ENCODE assay signal across 15 mouse cellular contexts in the genomic region with DNA sequence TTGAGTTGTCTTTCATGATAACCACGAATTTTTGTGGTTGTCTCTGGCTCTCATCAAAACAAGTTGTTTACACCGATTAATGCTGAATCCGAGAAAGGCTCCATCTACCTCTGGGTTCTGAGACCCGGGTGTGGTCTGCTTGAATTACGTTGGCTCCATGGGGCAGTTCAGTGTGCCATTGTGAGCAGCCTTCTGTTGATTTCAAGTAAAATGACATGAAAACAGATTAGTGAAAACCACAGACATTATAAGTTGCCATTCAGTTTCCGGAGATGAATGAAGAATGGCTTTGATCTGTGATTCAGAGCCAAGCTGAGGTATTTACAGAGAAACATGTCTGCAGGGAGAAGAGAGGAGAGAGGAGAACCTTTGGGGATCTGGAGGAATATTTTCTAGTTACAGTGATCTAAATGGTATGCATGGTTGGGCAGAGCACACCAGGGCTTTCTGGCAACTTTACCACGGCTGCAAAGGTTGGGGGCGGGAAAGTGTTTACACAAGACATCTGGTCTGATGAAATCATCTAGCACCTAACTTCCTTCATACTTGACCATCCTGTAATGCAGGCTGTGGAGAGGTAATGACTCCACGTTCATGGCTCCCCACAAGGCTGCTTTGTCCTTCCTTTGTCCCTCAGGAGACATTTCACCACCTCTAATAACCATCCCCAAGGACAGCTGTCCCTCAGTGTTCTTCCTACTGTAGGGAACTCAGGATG.
DNase-seq lines count a peak whose midpoint lies in the region; ATAC-seq and TF ChIP-seq lines count a peak whose summit lies in the region.
"Had no signal": no experiment of that assay in that cellular context is flagged by ENCODE, and none has a peak within 500 bp of the region (broad histone marks: within the 10 kb centered on the region; RNA-seq: fewer than 3 reads in every experiment).

No protein-coding gene starts in this region.

- WGBS in lung, embryonic 15.5 days: 44% methylated on average over 9 of the region's 9 CpGs
- 47% methylated on average over 9 of the region's 9 CpGs for WGBS in limb, embryonic 14.5 days
- WGBS in stomach, embryonic 16.5 days: 38% methylated on average over 9 of the region's 9 CpGs
- WGBS in heart, embryonic 12.5 days: 60% methylated on average over 9 of the region's 9 CpGs
- WGBS in hindbrain, embryonic 12.5 days: 71% methylated on average over 9 of the region's 9 CpGs

- no peak overlapping the region for H3K4me2 ChIP-seq in lung, embryonic 15.5 days
- H3K4me2 ChIP-seq in limb, embryonic 14.5 days (replicated peaks; ENCODE audit: low read depth, low read length, severe bottlenecking): no peak overlapping the region
- no peak overlapping the region for H3K4me2 ChIP-seq in stomach, embryonic 16.5 days (ENCODE audit: low read depth, low read length)
- H3K4me2 ChIP-seq in heart, embryonic 12.5 days: no peak overlapping the region
- H3K4me2 ChIP-seq in hindbrain, embryonic 12.5 days (replicated peaks): no peak overlapping the region
- H3K4me2 ChIP-seq: heart, embryonic 13.5 days; midbrain, embryonic 13.5 days had no signal

- no peaks in the 10 kb centered on the region for H3K36me3 ChIP-seq in lung, embryonic 15.5 days
- H3K36me3 ChIP-seq in limb, embryonic 14.5 days (ENCODE audit: control insufficient read depth, insufficient read depth, low read length): no peaks in the 10 kb centered on the region
- H3K36me3 ChIP-seq in stomach, embryonic 16.5 days (ENCODE audit: control insufficient read depth, insufficient read depth, low read length): no peaks in the 10 kb centered on the region
- no peaks in the 10 kb centered on the region for H3K36me3 ChIP-seq in heart, embryonic 12.5 days
- H3K36me3 ChIP-seq in hindbrain, embryonic 12.5 days: no peaks in the 10 kb centered on the region
- H3K36me3 ChIP-seq: forebrain, embryonic 10.5 days; heart, embryonic 13.5 days; midbrain, embryonic 13.5 days had no signal

- H3K4me1 ChIP-seq in lung, embryonic 15.5 days: peaks cover 44% of the 10 kb centered on the region
- H3K4me1 ChIP-seq in limb, embryonic 14.5 days (ENCODE audit: control insufficient read depth, insufficient read depth, low read length): peaks cover 43% of the 10 kb centered on the region
- peaks cover 31% of the 10 kb centered on the region for H3K4me1 ChIP-seq in stomach, embryonic 16.5 days (ENCODE audit: control insufficient read depth, insufficient read depth, low read length)
- peaks cover 20% of the 10 kb centered on the region for H3K4me1 ChIP-seq in heart, embryonic 12.5 days (replicated peaks)
- H3K4me1 ChIP-seq in hindbrain, embryonic 12.5 days: no peaks in the 10 kb centered on the region
- H3K4me1 ChIP-seq: forebrain, embryonic 10.5 days; midbrain, embryonic 13.5 days had no signal

- ATAC-seq in lung, embryonic 15.5 days (ENCODE audit: borderline replicate concordance, extremely low read depth, low FRiP score, low TSS enrichment): peak; percentile 9; the same call in 1 of the 2 replicates
- ATAC-seq in limb, embryonic 14.5 days (ENCODE audit: low FRiP score, low read depth): no peak
- peak; percentile 72; the same call in 1 of the 2 replicates for ATAC-seq in stomach, embryonic 16.5 days (ENCODE audit: insufficient read depth, low FRiP score)
- no peak for ATAC-seq in heart, embryonic 12.5 days (ENCODE audit: insufficient number of reproducible peaks, low FRiP score)
- no peak for ATAC-seq in hindbrain, embryonic 12.5 days (ENCODE audit: low FRiP score)
- ATAC-seq: midbrain, embryonic 13.5 days had no signal

- no peak overlapping the region for H3K4me3 ChIP-seq in lung, embryonic 15.5 days
- H3K4me3 ChIP-seq in limb, embryonic 14.5 days (replicated peaks; ENCODE audit: low read length): no peak overlapping the region
- no peak overlapping the region for H3K4me3 ChIP-seq in stomach, embryonic 16.5 days (replicated peaks; ENCODE audit: low read length)
- no peak overlapping the region for H3K4me3 ChIP-seq in heart, embryonic 12.5 days
- no peak overlapping the region for H3K4me3 ChIP-seq in hindbrain, embryonic 12.5 days
- H3K4me3 ChIP-seq: forebrain, embryonic 10.5 days; heart, embryonic 13.5 days; midbrain, embryonic 13.5 days had no signal

- no peak overlapping the region for H3K9ac ChIP-seq in lung, embryonic 15.5 days
- no peak overlapping the region for H3K9ac ChIP-seq in limb, embryonic 14.5 days (ENCODE audit: low read depth, low read length, severe bottlenecking)
- no peak overlapping the region for H3K9ac ChIP-seq in stomach, embryonic 16.5 days (ENCODE audit: low read length)
- H3K9ac ChIP-seq in heart, embryonic 12.5 days: no peak overlapping the region
- H3K9ac ChIP-seq in hindbrain, embryonic 12.5 days: no peak overlapping the region
- H3K9ac ChIP-seq: heart, embryonic 13.5 days; midbrain, embryonic 13.5 days had no signal

- TF ChIP-seq POLR2A in limb, embryonic 14.5 days (IDR thresholded peaks at IDR 0.05; ENCODE audit: borderline replicate concordance, extremely low read depth, insufficient read depth, insufficient read length): no peak

- peak overlapping the region; percentile 49; the same call in 1 of the 2 replicates for H3K27ac ChIP-seq in lung, embryonic 15.5 days
- H3K27ac ChIP-seq in limb, embryonic 14.5 days (replicated peaks; ENCODE audit: low read depth, low read length): no peak overlapping the region
- H3K27ac ChIP-seq in stomach, embryonic 16.5 days (ENCODE audit: low read length): peak overlapping the region; percentile 15; the same call in 1 of the 2 replicates
- no peak overlapping the region for H3K27ac ChIP-seq in heart, embryonic 12.5 days (ENCODE audit: poor library complexity, severe bottlenecking)
- H3K27ac ChIP-seq in hindbrain, embryonic 12.5 days: no peak overlapping the region
- H3K27ac ChIP-seq: forebrain, embryonic 10.5 days; heart, embryonic 13.5 days; midbrain, embryonic 13.5 days had no signal

- no peaks in the 10 kb centered on the region for H3K9me3 ChIP-seq in lung, embryonic 15.5 days
- H3K9me3 ChIP-seq in limb, embryonic 14.5 days (ENCODE audit: control insufficient read depth, low read length): no peaks in the 10 kb centered on the region
- no peaks in the 10 kb centered on the region for H3K9me3 ChIP-seq in stomach, embryonic 16.5 days (replicated peaks; ENCODE audit: control insufficient read depth, low read length)
- H3K9me3 ChIP-seq in heart, embryonic 12.5 days (replicated peaks): no peaks in the 10 kb centered on the region
- H3K9me3 ChIP-seq in hindbrain, embryonic 12.5 days (replicated peaks): no peaks in the 10 kb centered on the region
- H3K9me3 ChIP-seq: forebrain, embryonic 10.5 days; heart, embryonic 13.5 days; midbrain, embryonic 13.5 days had no signal

- no peaks in the 10 kb centered on the region for H3K27me3 ChIP-seq in lung, embryonic 15.5 days
- no peaks in the 10 kb centered on the region for H3K27me3 ChIP-seq in limb, embryonic 14.5 days (ENCODE audit: control insufficient read depth, insufficient read depth, low read length)
- no peaks in the 10 kb centered on the region for H3K27me3 ChIP-seq in stomach, embryonic 16.5 days (ENCODE audit: control insufficient read depth, insufficient read depth, low read length)
- no peaks in the 10 kb centered on the region for H3K27me3 ChIP-seq in heart, embryonic 12.5 days (replicated peaks)
- no peaks in the 10 kb centered on the region for H3K27me3 ChIP-seq in hindbrain, embryonic 12.5 days
- H3K27me3 ChIP-seq: midbrain, embryonic 13.5 days had no signal

- no peak for DNase-seq in lung, postnatal 4 days
- DNase-seq in brain, adult 2 months (ENCODE audit: low read depth, low spot score): peak; percentile 53
- peak; percentile 41 for DNase-seq in limb, embryonic 14.5 days (ENCODE audit: low spot score)
- DNase-seq in adrenal gland, adult 2 months: no peak
- DNase-seq: cerebellum, postnatal 10 days; kidney, adult 2 months; left cerebral cortex, postnatal 4 days; thymus, adult 18-20 months had no signal

Comparison
In these comparisons a context has a peak if more than half of its experiments do, and no peak if none do; other contexts are left out.
1. ATAC-seq: peak in lung, embryonic 15.5 days (single experiment) and stomach, embryonic 16.5 days (single experiment); none in limb, embryonic 14.5 days (single experiment), heart, embryonic 12.5 days (single experiment) and hindbrain, embryonic 12.5 days (single experiment).
2. H3K27ac ChIP-seq: peak in lung, embryonic 15.5 days (single experiment) and stomach, embryonic 16.5 days (single experiment); none in limb, embryonic 14.5 days (single experiment), heart, embryonic 12.5 days (single experiment) and hindbrain, embryonic 12.5 days (single experiment).
3. DNase-seq: peak in brain, adult 2 months (single experiment) and limb, embryonic 14.5 days (single experiment); none in lung, postnatal 4 days (0 of 2) and adrenal gland, adult 2 months (single experiment).